Mouse (Mus musculus): Measurements from ENCODE around the gene Trim10. TPM values are rescaled to one million over a fixed set of nuclear protein-coding genes. Genes with fewer than 3 reads are reported as not detected.

Trim10 gene
- polyA plus RNA-seq, 1 experiment from 2014 or later = 1.1 TPM

- Histone ChIP-seq H3K27me3 (ENCODE audit: control insufficient read depth, insufficient read depth, low read length) (no peaks in the 10 kb centered on the region), H3K4me1 (ENCODE audit: control insufficient read depth, insufficient read depth, low read length) (no peaks in the 10 kb centered on the region), H3K9ac (replicated peaks; ENCODE audit: low read depth, low read length) (no peak overlapping the region), H3K4me3 (ENCODE audit: low read depth, low read length) (no peak overlapping the region), H3K4me2 (ENCODE audit: low read depth, low read length) (no peak overlapping the region), H3K36me3 (ENCODE audit: control insufficient read depth, insufficient read depth, low read length) (no peaks in the 10 kb centered on the region), H3K27ac (ENCODE audit: low read depth, low read length) (no peak overlapping the region), H3K9me3 (ENCODE audit: control insufficient read depth, low read length) (no peaks in the 10 kb centered on the region)
- 16% methylated on average over 9 of the region's 9 CpGs for WGBS
- no peak for ATAC-seq (ENCODE audit: low read depth)
Observed at GRCm38 (mm10) chr17:36915076-36915475, 45.7 kb downstream of the Trim10 start.

GRCm38 (mm10) chr17:36920239-36920638 lies 50.9 kb downstream of the Trim10 start:
- Histone ChIP-seq H3K27me3 (ENCODE audit: control insufficient read depth, insufficient read depth, low read length) (no peaks in the 10 kb centered on the region), H3K4me2 (ENCODE audit: low read depth, low read length) (no peak overlapping the region), H3K9ac (replicated peaks; ENCODE audit: low read depth, low read length) (no peak overlapping the region), H3K9me3 (ENCODE audit: control insufficient read depth, low read length) (no peaks in the 10 kb centered on the region), H3K27ac (ENCODE audit: low read depth, low read length) (no peak overlapping the region), H3K4me3 (ENCODE audit: low read depth, low read length) (no peak overlapping the region), H3K36me3 (ENCODE audit: control insufficient read depth, insufficient read depth, low read length) (no peaks in the 10 kb centered on the region), H3K4me1 (ENCODE audit: control insufficient read depth, insufficient read depth, low read length) (no peaks in the 10 kb centered on the region)
- no peak for ATAC-seq (ENCODE audit: low read depth)
- WGBS = 54% methylated on average over 15 of the region's 15 CpGs

GRCm38 (mm10) chr17:36922715-36923114 lies 53.3 kb downstream of the Trim10 start:
- no peak overlapping the region for H3K27ac ChIP-seq (ENCODE audit: low read depth, low read length)
- no peaks in the 10 kb centered on the region for H3K27me3 ChIP-seq (ENCODE audit: control insufficient read depth, insufficient read depth, low read length)
- no peaks in the 10 kb centered on the region for H3K4me1 ChIP-seq (ENCODE audit: control insufficient read depth, insufficient read depth, low read length)
- no peaks in the 10 kb centered on the region for H3K9me3 ChIP-seq (ENCODE audit: control insufficient read depth, low read length)
- H3K4me3 ChIP-seq (ENCODE audit: low read depth, low read length) = no peak overlapping the region
- no peak overlapping the region for H3K9ac ChIP-seq (replicated peaks; ENCODE audit: low read depth, low read length)
- no peaks in the 10 kb centered on the region for H3K36me3 ChIP-seq (ENCODE audit: control insufficient read depth, insufficient read depth, low read length)
- no peak overlapping the region for H3K4me2 ChIP-seq (ENCODE audit: low read depth, low read length)
- WGBS = 92% methylated on average over 4 of the region's 4 CpGs
- no peak for ATAC-seq (ENCODE audit: low read depth)

GRCm38 (mm10) chr17:36923491-36923890 lies 54.1 kb downstream of the Trim10 start:
- 63% methylated on average over 4 of the region's 4 CpGs for WGBS
- Histone ChIP-seq H3K4me3 (ENCODE audit: low read depth, low read length) (no peak overlapping the region), H3K27ac (ENCODE audit: low read depth, low read length) (no peak overlapping the region), H3K9ac (replicated peaks; ENCODE audit: low read depth, low read length) (no peak overlapping the region), H3K36me3 (ENCODE audit: control insufficient read depth, insufficient read depth, low read length) (no peaks in the 10 kb centered on the region), H3K9me3 (ENCODE audit: control insufficient read depth, low read length) (no peaks in the 10 kb centered on the region), H3K4me2 (ENCODE audit: low read depth, low read length) (no peak overlapping the region), H3K4me1 (ENCODE audit: control insufficient read depth, insufficient read depth, low read length) (no peaks in the 10 kb centered on the region), H3K27me3 (ENCODE audit: control insufficient read depth, insufficient read depth, low read length) (no peaks in the 10 kb centered on the region)
- ATAC-seq (ENCODE audit: low read depth) = no peak

Other genes with a start within 250 kb of the Trim10 start
- gene H2-M9, start 226.9 kb upstream of the Trim10 start, polyA plus RNA-seq (2014; fragmentation: Nextera tagmentation; extraction: Ambion mirVana) = not detected in 2 replicates
- not detected in 2 replicates for gene H2-M1, start 197.4 kb upstream of the Trim10 start, polyA plus RNA-seq (2014; fragmentation: Nextera tagmentation; extraction: Ambion mirVana)
- not detected in 2 replicates for gene H2-M10.5, start 96.7 kb upstream of the Trim10 start, polyA plus RNA-seq (2014; fragmentation: Nextera tagmentation; extraction: Ambion mirVana)
- not detected in 2 replicates for gene H2-M10.6, start 57.4 kb upstream of the Trim10 start, polyA plus RNA-seq (2014; fragmentation: Nextera tagmentation; extraction: Ambion mirVana)
- gene Trim26, start 32.4 kb upstream of the Trim10 start, polyA plus RNA-seq (2014; fragmentation: Nextera tagmentation; extraction: Ambion mirVana) = 42.2 and 47.2 TPM in 2 replicates
- 0.25 and 0.90 TPM in 2 replicates for gene Trim15, start 2.4 kb upstream of the Trim10 start, polyA plus RNA-seq (2014; fragmentation: Nextera tagmentation; extraction: Ambion mirVana)
- not detected in 2 replicates for gene Trim40, start 20.5 kb downstream of the Trim10 start, polyA plus RNA-seq (2014; fragmentation: Nextera tagmentation; extraction: Ambion mirVana)
- not detected in 2 replicates for gene Trim31, start 28.5 kb downstream of the Trim10 start, polyA plus RNA-seq (2014; fragmentation: Nextera tagmentation; extraction: Ambion mirVana)
- 1.0 and 2.0 TPM in 2 replicates for gene Rnf39, start 73.3 kb downstream of the Trim10 start, polyA plus RNA-seq (2014; fragmentation: Nextera tagmentation; extraction: Ambion mirVana)
- 174 and 195 TPM in 2 replicates for gene Ppp1r11, start 82.2 kb downstream of the Trim10 start, polyA plus RNA-seq (2014; fragmentation: Nextera tagmentation; extraction: Ambion mirVana)
- 61.8 and 64.9 TPM in 2 replicates for gene Znrd1, start 89.0 kb downstream of the Trim10 start, polyA plus RNA-seq (2014; fragmentation: Nextera tagmentation; extraction: Ambion mirVana)
- 4.6 and 4.8 TPM in 2 replicates for gene Znrd1as, start 89.0 kb downstream of the Trim10 start, polyA plus RNA-seq (2014; fragmentation: Nextera tagmentation; extraction: Ambion mirVana)
- 0.32 and 0.53 TPM in 2 replicates for gene 2410137M14Rik, start 111.7 kb downstream of the Trim10 start, polyA plus RNA-seq (2014; fragmentation: Nextera tagmentation; extraction: Ambion mirVana)
- gene H2-M5, start 120.0 kb downstream of the Trim10 start, polyA plus RNA-seq (2014; fragmentation: Nextera tagmentation; extraction: Ambion mirVana) = 1.3 and 2.1 TPM in 2 replicates
- gene Zfp57, start 131.6 kb downstream of the Trim10 start, polyA plus RNA-seq (2014; fragmentation: Nextera tagmentation; extraction: Ambion mirVana) = 289 and 326 TPM in 2 replicates
- 2.4 and 2.6 TPM in 2 replicates for gene Mog, start 153.8 kb downstream of the Trim10 start, polyA plus RNA-seq (2014; fragmentation: Nextera tagmentation; extraction: Ambion mirVana)
- gene Gabbr1, start 176.4 kb downstream of the Trim10 start, polyA plus RNA-seq (2014; fragmentation: Nextera tagmentation; extraction: Ambion mirVana) = 78.9 and 103 TPM in 2 replicates
- 0.12 TPM in 1 of 2 replicates, not detected in the other for gene Olfr90, start 218.9 kb downstream of the Trim10 start, polyA plus RNA-seq (2014; fragmentation: Nextera tagmentation; extraction: Ambion mirVana)
- 0.13 TPM in 1 of 2 replicates, not detected in the other for gene Olfr91, start 228.7 kb downstream of the Trim10 start, polyA plus RNA-seq (2014; fragmentation: Nextera tagmentation; extraction: Ambion mirVana)

All from neural tube, embryonic 14.5 days (tissue).